Mouse (Mus musculus): Measurements from ENCODE around the gene Fbxl15.

DNA sequence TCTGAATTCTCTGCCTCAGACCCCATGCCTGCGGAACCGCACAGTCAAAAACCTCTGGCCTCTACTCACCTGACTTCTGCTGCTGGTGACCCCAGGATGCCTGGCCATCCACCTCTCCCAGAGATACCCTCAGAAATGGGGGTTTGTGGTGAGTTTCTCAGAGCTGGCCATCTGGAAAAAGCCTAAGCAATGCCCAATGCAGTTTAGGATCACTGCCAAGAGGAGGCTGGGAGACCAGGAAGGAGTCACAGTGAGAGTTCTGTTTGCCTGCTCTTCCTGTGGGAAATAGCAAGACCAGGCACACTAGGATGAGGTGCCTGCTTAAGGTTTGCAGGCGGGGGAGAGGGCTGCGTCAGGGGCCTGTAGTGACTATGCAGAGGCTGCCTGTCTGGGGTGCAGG lies 43.3 kb upstream of the Fbxl15 start:
- no peak for TF ChIP-seq POLR2A (IDR thresholded peaks at IDR 0.05; ENCODE audit: insufficient read depth, low read depth, low read length)
- no peak for TF ChIP-seq EP300 (IDR thresholded peaks at IDR 0.05; ENCODE audit: insufficient read depth, low read depth, low read length)
- no peak for TF ChIP-seq CTCF (IDR thresholded peaks at IDR 0.05)
